Mouse (Mus musculus): ENCODE measurements around the gene Tlr8. TPM values are rescaled to one million over a fixed set of nuclear protein-coding genes. Genes with fewer than 3 reads are reported as not detected.

The Tlr8 gene
- polyA plus RNA-seq, 2 experiments = 0.58 to 1.5 TPM

- H3K4me1 ChIP-seq (replicated peaks; ENCODE audit: control insufficient read depth in 2 of 2, insufficient read depth in 2 of 2, low read length in 1 of 2) = 0 out of 4 replicates have a peak, but pooled peaks cover 0 to 5% of the 10 kb centered on the region in 2 experiments
- ATAC-seq (ENCODE audit: insufficient read depth) = no peak
- no peaks in the 10 kb centered on the region for H3K36me3 ChIP-seq (replicated peaks; ENCODE audit: control insufficient read depth, insufficient read depth, low read depth)
- 13% methylated on average over 25 of the region's 25 CpGs for WGBS (ENCODE audit: insufficient replicate concordance)
- peak overlapping the region; percentile 56 for H3K4me2 ChIP-seq (ENCODE audit: low read depth)
- H3K27me3 ChIP-seq (ENCODE audit: control insufficient read depth, insufficient read depth, low read length) = no peaks in the 10 kb centered on the region; the same call in 1 of the 2 replicates
- peak overlapping the region; percentile 42; the same call in 1 of the 2 replicates for H3K9ac ChIP-seq (replicated peaks)
- no peaks in the 10 kb centered on the region for H3K9me3 ChIP-seq (ENCODE audit: control insufficient read depth, low read length)
- no peak overlapping the region for H3K27ac ChIP-seq
- TF ChIP-seq EP300 (IDR thresholded peaks at IDR 0.05; ENCODE audit: low read depth) (no peak), CTCF (IDR thresholded peaks at IDR 0.05; ENCODE audit: low read depth) (no peak)
- peak overlapping the region; percentile 50 to 71 for H3K4me3 ChIP-seq (ENCODE audit: insufficient read depth in 1 of 2, low read depth in 2 of 2, low read length in 2 of 2)
- DNase-seq (ENCODE audit: low read depth in 3 of 3, low spot score in 3 of 3) = no peak
These were observed 56.2 kb downstream of the Tlr8 start for GRCm38 (mm10) chrX:167207741-167208505.

- Histone ChIP-seq H3K4me3 (ENCODE audit: insufficient read depth in 1 of 2, low read depth in 2 of 2, low read length in 2 of 2) (no peak overlapping the region), H3K27me3 (ENCODE audit: control insufficient read depth, insufficient read depth, low read length) (no peaks in the 10 kb centered on the region; the same call in 1 of the 2 replicates), H3K27ac (no peak overlapping the region), H3K4me1 (replicated peaks; ENCODE audit: control insufficient read depth in 2 of 2, insufficient read depth in 2 of 2, low read length in 1 of 2) (peaks cover 0 to 4% of the 10 kb centered on the region in 2 experiments; a peak in 1 of 4 replicates), H3K9ac (replicated peaks) (no peak overlapping the region), H3K36me3 (replicated peaks; ENCODE audit: control insufficient read depth, insufficient read depth, low read depth) (no peaks in the 10 kb centered on the region), H3K4me2 (ENCODE audit: low read depth) (no peak overlapping the region), H3K9me3 (ENCODE audit: control insufficient read depth, low read length) (no peaks in the 10 kb centered on the region)
- TF ChIP-seq EP300 (IDR thresholded peaks at IDR 0.05; ENCODE audit: low read depth) (no peak), CTCF (IDR thresholded peaks at IDR 0.05; ENCODE audit: low read depth) (no peak)
- DNase-seq (ENCODE audit: low read depth in 3 of 3, low spot score in 3 of 3) (no peak), ATAC-seq (ENCODE audit: insufficient read depth) (no peak; the same call in 1 of the 2 replicates)
- 30% methylated on average over 8 of the region's 8 CpGs for WGBS (ENCODE audit: insufficient replicate concordance)
These were observed 58.2 kb downstream of the Tlr8 start for GRCm38 (mm10) chrX:167205813-167206520.

- no peaks in the 10 kb centered on the region for H3K9me3 ChIP-seq (ENCODE audit: control insufficient read depth, low read length)
- H3K36me3 ChIP-seq (replicated peaks; ENCODE audit: control insufficient read depth, insufficient read depth, low read depth) = no peaks in the 10 kb centered on the region
- WGBS (ENCODE audit: insufficient replicate concordance) = 28% methylated on average over 2 of the region's 2 CpGs
- DNase-seq (ENCODE audit: low read depth in 3 of 3, low spot score in 3 of 3) (no peak), ATAC-seq (ENCODE audit: insufficient read depth) (no peak)
- TF ChIP-seq CTCF (IDR thresholded peaks at IDR 0.05; ENCODE audit: low read depth) (no peak), EP300 (IDR thresholded peaks at IDR 0.05; ENCODE audit: low read depth) (no peak)
- H3K4me1 ChIP-seq (replicated peaks; ENCODE audit: control insufficient read depth in 2 of 2, insufficient read depth in 2 of 2, low read length in 1 of 2) = peaks cover 0 to 2% of the 10 kb centered on the region in 2 experiments; a peak in 1 of 4 replicates
- no peaks in the 10 kb centered on the region; the same call in 1 of the 2 replicates for H3K27me3 ChIP-seq (ENCODE audit: control insufficient read depth, insufficient read depth, low read length)
- no peak overlapping the region for H3K9ac ChIP-seq (replicated peaks)
- no peak overlapping the region for H3K27ac ChIP-seq
- H3K4me2 ChIP-seq (ENCODE audit: low read depth) = no peak overlapping the region
- H3K4me3 ChIP-seq (ENCODE audit: insufficient read depth in 1 of 2, low read depth in 2 of 2, low read length in 2 of 2) = no peak overlapping the region
These were observed 62.8 kb downstream of the Tlr8 start for GRCm38 (mm10) chrX:167201365-167201764.

- 55% methylated on average over 2 of the region's 2 CpGs for WGBS (ENCODE audit: insufficient replicate concordance)
- no peak overlapping the region for H3K4me3 ChIP-seq (ENCODE audit: insufficient read depth in 1 of 2, low read depth in 2 of 2, low read length in 2 of 2)
- DNase-seq (ENCODE audit: low read depth in 3 of 3, low spot score in 3 of 3) = no peak
- H3K36me3 ChIP-seq (replicated peaks; ENCODE audit: control insufficient read depth, insufficient read depth, low read depth) = no peaks in the 10 kb centered on the region
- no peak for TF ChIP-seq EP300 (IDR thresholded peaks at IDR 0.05; ENCODE audit: low read depth)
- no peak for TF ChIP-seq CTCF (IDR thresholded peaks at IDR 0.05; ENCODE audit: low read depth)
- H3K9me3 ChIP-seq (ENCODE audit: control insufficient read depth, low read length) = no peaks in the 10 kb centered on the region
- no peak overlapping the region for H3K9ac ChIP-seq (replicated peaks)
- no peaks in the 10 kb centered on the region; the same call in 1 of the 2 replicates for H3K27me3 ChIP-seq (ENCODE audit: control insufficient read depth, insufficient read depth, low read length)
- 0 out of 4 replicates have a peak, but pooled peaks cover 0 to 3% of the 10 kb centered on the region in 2 experiments for H3K4me1 ChIP-seq (replicated peaks; ENCODE audit: control insufficient read depth in 2 of 2, insufficient read depth in 2 of 2, low read length in 1 of 2)
- no peak overlapping the region for H3K27ac ChIP-seq
- H3K4me2 ChIP-seq (ENCODE audit: low read depth) = no peak overlapping the region
- ATAC-seq (ENCODE audit: insufficient read depth) = no peak
These were observed 68.9 kb downstream of the Tlr8 start for GRCm38 (mm10) chrX:167195228-167195649.

Other genes with a start within 250 kb of the Tlr8 start
- gene Tmsb4x, start 55.0 kb downstream of the Tlr8 start, polyA plus RNA-seq (2012; rRNA removed) = 248 and 580 TPM in 2 replicates
- gene Tmsb4x, start 55.0 kb downstream of the Tlr8 start, polyA plus RNA-seq (2014; fragmentation: Nextera tagmentation; extraction: Ambion mirVana) = 1,065 and 1,146 TPM in 2 replicates
- 0.24 and 0.44 TPM in 2 replicates for gene Tlr7, start 66.2 kb upstream of the Tlr8 start, polyA plus RNA-seq (2012; rRNA removed)
- gene Tlr7, start 66.2 kb upstream of the Tlr8 start, polyA plus RNA-seq (2014; fragmentation: Nextera tagmentation; extraction: Ambion mirVana) = 0.83 and 1.0 TPM in 2 replicates
- 6.3 and 8.4 TPM in 2 replicates for gene Prps2, start 118.4 kb upstream of the Tlr8 start, polyA plus RNA-seq (2012; rRNA removed)
- gene Prps2, start 118.4 kb upstream of the Tlr8 start, polyA plus RNA-seq (2014; fragmentation: Nextera tagmentation; extraction: Ambion mirVana) = 6.8 and 9.3 TPM in 2 replicates

Data from liver, embryonic 14.5 days (tissue).